Mouse (Mus musculus) cerebellum, adult 2 months (tissue): Measurements from ENCODE around the gene Pla2g7.

Experiments used
- CTCF ChIP-seq: fragments of 200-500 bp; IDR thresholded peaks from 2 replicates; pipeline ENCODE4 v1.5.1; 2011; ENCODE audit warnings: low read depth, mild to moderate bottlenecking, control low read depth, low read length, moderate library complexity, borderline replicate concordance; ENCODE audit not compliant: insufficient read depth
- POLR2A ChIP-seq: fragments of 200-500 bp; IDR thresholded peaks from 2 replicates; pipeline ENCODE4 v1.6.1; 2011; ENCODE audit warnings: low read length, control low read depth, borderline replicate concordance; ENCODE audit not compliant: insufficient read depth

- TF ChIP-seq POLR2A (no peak), CTCF (no peak)
Observed at GRCm38 (mm10) chr17:43630427-43630760, 62.5 kb downstream of the Pla2g7 start.
